Mouse (Mus musculus) E14TG2a.4 (cell line): ENCODE results near the gene Drd3.

ENCODE experiments used
- CTCF ChIP-seq: conservative IDR thresholded peaks from 2 replicates; pipeline ENCODE4 v1.5.1; 2014; ENCODE audit warnings: low read length
- NANOG ChIP-seq: IDR thresholded peaks from 2 replicates; pipeline ENCODE4 v1.6.1; 2014; ENCODE audit warnings: borderline replicate concordance, low read length, mixed read lengths

GRCm38 (mm10) chr16:43827492-43827891 lies 73.7 kb downstream of the Drd3 start:
- no peak for TF ChIP-seq CTCF
- TF ChIP-seq NANOG: no peak
